Mouse (Mus musculus) G1E (cell line): ENCODE measurements at regions not wholly inside any gene's neighbourhood (a gene's known extent, or its start where the extent isn't known, plus 50 kb on each side); places are given as distances from the start of the nearest gene placed in this dataset.

Experiments
- CTCF ChIP-seq: IDR thresholded peaks from 2 replicates; pipeline ENCODE4 v1.5.1; 2012; ENCODE audit warnings: low read depth, low read length, inconsistent platforms, mixed read lengths
- GATA1 ChIP-seq: IDR thresholded peaks from 2 replicates; pipeline ENCODE4 v1.6.1; 2012; ENCODE audit warnings: borderline replicate concordance, low read length, inconsistent platforms, mixed read lengths
- POLR2AphosphoS5 ChIP-seq: IDR thresholded peaks from 2 replicates; pipeline ENCODE4 v1.6.1; 2012; ENCODE audit warnings: low read depth, low read length, inconsistent platforms; ENCODE audit not compliant: insufficient replicate concordance
- TAL1 ChIP-seq: conservative IDR thresholded peaks from 2 replicates; pipeline ENCODE4 v1.6.1; 2012; ENCODE audit warnings: low read depth, low read length, inconsistent platforms, mixed read lengths

DNA sequence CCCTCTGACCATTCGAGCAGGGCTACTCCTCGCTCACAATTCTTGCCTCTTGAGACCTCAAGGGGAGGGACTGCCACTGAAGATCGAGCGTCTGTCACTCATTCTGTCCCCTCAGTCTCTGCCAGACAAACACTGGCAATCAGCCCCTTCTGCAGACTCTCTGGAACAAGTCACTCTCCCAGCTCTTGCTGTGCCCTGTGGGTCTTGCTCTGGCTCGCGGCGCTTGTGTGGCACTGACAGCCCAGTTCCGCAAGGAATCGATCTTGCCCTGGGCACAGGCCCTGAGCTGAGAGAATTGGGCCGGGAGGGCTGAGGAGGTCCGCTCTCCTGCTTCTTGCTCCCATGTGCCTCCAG lies 61.0 kb upstream of the Sulf2 start:
- TF ChIP-seq CTCF: no peak
- TF ChIP-seq TAL1: no peak
- no peak for TF ChIP-seq GATA1
- no peak for TF ChIP-seq POLR2AphosphoS5
